9 mouse cellular contexts compared by ENCODE assay signal in genomic region chr8:83389316-83390005, GRCm38 (mm10). TPM values are rescaled to one million over a fixed set of nuclear protein-coding genes. Genes with fewer than 3 reads are reported as not detected.
A peak's percentile ranks its signal among the peaks of the same experiment; 100 is the strongest.
DNase-seq lines count a peak whose midpoint lies in the region; ATAC-seq and TF ChIP-seq lines count a peak whose summit lies in the region.
"Had no signal": no experiment of that assay in that cellular context is flagged by ENCODE, and none has a peak within 500 bp of the region (broad histone marks: within the 10 kb centered on the region; RNA-seq: fewer than 3 reads in every experiment).

Clgn (plus strand) TSS chr8:83389867.

- no peaks in the 10 kb centered on the region for H3K36me3 ChIP-seq in CH12.LX (replicated peaks in 1 of 2; ENCODE audit: control insufficient read depth in 1 of 2, insufficient read depth in 1 of 2, low read length in 1 of 2)
- H3K36me3 ChIP-seq in embryonic facial prominence, embryonic 11.5 days (replicated peaks; ENCODE audit: control insufficient read depth, insufficient read depth, low read depth, low read length), result no peaks in the 10 kb centered on the region
- no peaks in the 10 kb centered on the region for H3K36me3 ChIP-seq in liver, embryonic 16.5 days (ENCODE audit: control insufficient read depth, insufficient read depth)

- no peak within 1 kb of the TSS for H3K27ac ChIP-seq in CH12.LX (ENCODE audit: insufficient read depth, low read depth)
- H3K27ac ChIP-seq in embryonic facial prominence, embryonic 11.5 days (replicated peaks; ENCODE audit: low read depth, low read length), result no peak within 1 kb of the TSS
- H3K27ac ChIP-seq in liver, embryonic 16.5 days (ENCODE audit: low read length), result no peak within 1 kb of the TSS
- no peak within 1 kb of the TSS for H3K27ac ChIP-seq in olfactory bulb, adult 2 months (ENCODE audit: insufficient read depth, low read depth, low read length)

- no peak for TF ChIP-seq POLR2A in CH12.LX (IDR thresholded peaks at IDR 0.05; ENCODE audit: low read depth, low read length)
- TF ChIP-seq POLR2A in olfactory bulb, adult 2 months (IDR thresholded peaks at IDR 0.05; ENCODE audit: insufficient read depth, low read depth, low read length), result 0 out of 2 replicates have a peak, but pooled peaks have one; percentile 32

- ATAC-seq in embryonic facial prominence, embryonic 11.5 days (replicated peaks; ENCODE audit: insufficient number of reproducible peaks, low FRiP score, low TSS enrichment, low read depth), result peak; percentile 82
- ATAC-seq in liver, embryonic 16.5 days (ENCODE audit: low read depth), result peak; percentile 43; the same call in 1 of the 2 replicates

- H3K4me1 ChIP-seq in CH12.LX (ENCODE audit: control insufficient read depth in 1 of 2, insufficient read depth in 2 of 2), result peaks cover under 1 to 12% of the 10 kb centered on the region in 2 experiments
- no peaks in the 10 kb centered on the region for H3K4me1 ChIP-seq in embryonic facial prominence, embryonic 11.5 days (ENCODE audit: control insufficient read depth, insufficient read depth, low read length)
- peaks cover 9% of the 10 kb centered on the region for H3K4me1 ChIP-seq in liver, embryonic 16.5 days (ENCODE audit: control insufficient read depth, low read depth, low read length)
- peaks cover 5% of the 10 kb centered on the region for H3K4me1 ChIP-seq in olfactory bulb, adult 2 months (ENCODE audit: control insufficient read depth, insufficient read depth, low read length)

- no peak within 1 kb of the TSS for H3K9ac ChIP-seq in CH12.LX (ENCODE audit: insufficient read depth, low read depth)
- H3K9ac ChIP-seq in embryonic facial prominence, embryonic 11.5 days (replicated peaks; ENCODE audit: low read length), result peak within 1 kb of the TSS; percentile 58
- H3K9ac ChIP-seq in liver, embryonic 16.5 days (ENCODE audit: low read depth, low read length), result no peak within 1 kb of the TSS

- H3K9me3 ChIP-seq in CH12.LX (replicated peaks; ENCODE audit: low read length), result peaks cover 8% of the 10 kb centered on the region
- H3K9me3 ChIP-seq in embryonic facial prominence, embryonic 11.5 days (replicated peaks; ENCODE audit: control insufficient read depth, low read length), result no peaks in the 10 kb centered on the region
- no peaks in the 10 kb centered on the region for H3K9me3 ChIP-seq in liver, embryonic 16.5 days (replicated peaks; ENCODE audit: control insufficient read depth, low read length)

- DNase-seq in CH12.LX (ENCODE audit: extremely low read depth), result peak; percentile 45
- DNase-seq in adrenal gland, postnatal 14 days, result peak; percentile 72
- DNase-seq in embryonic facial prominence, embryonic 11.5 days (ENCODE audit: low spot score), result peak; percentile 86
- DNase-seq in heart, postnatal 10 days, result peak; percentile 37 to 53
- DNase-seq in layer of hippocampus, adult 18-20 months (ENCODE audit: low spot score in 2 of 2), result peak; percentile 77
- peak; percentile 76 for DNase-seq in thymus, postnatal 4 days

- TF ChIP-seq RAD21 in CH12.LX (IDR thresholded peaks at IDR 0.05; ENCODE audit: low read depth, low read length), result no peak

- in situ Hi-C loops in CH12.LX (cut with MboI; ENCODE audit: low pct_ligation_motif_present, low pct_unique_long_range_greater_than_20kb, low sequenced_read_pairs), result no loop called here

- H3K27me3 ChIP-seq in CH12.LX (replicated peaks), result no peaks in the 10 kb centered on the region
- peaks cover 3% of the 10 kb centered on the region; the same call in 1 of the 2 replicates for H3K27me3 ChIP-seq in embryonic facial prominence, embryonic 11.5 days (ENCODE audit: control insufficient read depth, insufficient read depth, low read length)
- peaks cover 32% of the 10 kb centered on the region for H3K27me3 ChIP-seq in liver, embryonic 16.5 days (ENCODE audit: control insufficient read depth, insufficient read depth, low read depth, low read length)

- intact Hi-C loops in heart, postnatal 10 days (cut with DNase I), result no loop called here

- H3K4me2 ChIP-seq in CH12.LX (ENCODE audit: insufficient read depth, low read depth, poor library complexity, severe bottlenecking), result peak within 1 kb of the TSS; percentile 77
- H3K4me2 ChIP-seq in embryonic facial prominence, embryonic 11.5 days (ENCODE audit: low read depth, low read length), result peak within 1 kb of the TSS; percentile 75
- peak within 1 kb of the TSS; percentile 53 for H3K4me2 ChIP-seq in liver, embryonic 16.5 days (ENCODE audit: low read depth, low read length)

- no peaks in the 10 kb centered on the region for H3K79me2 ChIP-seq in CH12.LX (replicated peaks; ENCODE audit: control insufficient read depth, extremely low read depth, insufficient read depth, poor library complexity, severe bottlenecking)

- TF ChIP-seq EP300 in CH12.LX (IDR thresholded peaks at IDR 0.05; ENCODE audit: low read length), result no peak

- WGBS in embryonic facial prominence, embryonic 11.5 days, result 4% methylated on average over 41 of the region's 41 CpGs
- WGBS in liver, embryonic 16.5 days (ENCODE audit: insufficient replicate concordance), result 3% methylated on average over 41 of the region's 41 CpGs
- 4% methylated on average over 41 of the region's 41 CpGs for WGBS in olfactory bulb, adult 2 months

- dilution Hi-C loops in CH12.LX (cut with MboI; ENCODE audit: extremely low pct_ligation_motif_present, extremely low pct_unique_long_range_greater_than_20kb, low sequenced_read_pairs), result no loop called here

- no peak for TF ChIP-seq CTCF in CH12.LX (conservative IDR thresholded peaks at IDR 0.05 in 1 of 2, IDR thresholded peaks at IDR 0.05 in 1 of 2; ENCODE audit: low read depth in 2 of 2, low read length in 2 of 2)
- TF ChIP-seq CTCF in olfactory bulb, adult 2 months (IDR thresholded peaks at IDR 0.05; ENCODE audit: insufficient read depth, low read depth, low read length), result no peak

- peak within 1 kb of the TSS in 2 of 3 experiments; percentile 44 to 48 for H3K4me3 ChIP-seq in CH12.LX (replicated peaks in 1 of 3; ENCODE audit: low read depth in 2 of 3, low read length in 2 of 3, poor library complexity in 1 of 3)
- H3K4me3 ChIP-seq in embryonic facial prominence, embryonic 11.5 days (ENCODE audit: low read depth, low read length), result peak within 1 kb of the TSS; percentile 48
- peak within 1 kb of the TSS; percentile 45 for H3K4me3 ChIP-seq in liver, embryonic 16.5 days (ENCODE audit: low read depth, low read length)
- peak within 1 kb of the TSS; percentile 80 for H3K4me3 ChIP-seq in olfactory bulb, adult 2 months (ENCODE audit: insufficient read depth, low read depth, low read length)
- H3K4me3 ChIP-seq: erythroblast, embryonic 14.5 days had no signal

TF ChIP-seq in CH12.LX, 34 proteins besides CTCF, POLR2A, EP300 and RAD21:
- TF ChIP-seq ZC3H11A (IDR thresholded peaks at IDR 0.05; ENCODE audit: low read depth, low read length) (no peak), JUN (IDR thresholded peaks at IDR 0.05; ENCODE audit: insufficient read depth, low read depth, low read length) (no peak), ZKSCAN1 (IDR thresholded peaks at IDR 0.05; ENCODE audit: borderline replicate concordance, low read depth, low read length) (no peak), MAX (IDR thresholded peaks at IDR 0.05; ENCODE audit: low read length) (no peak), NRF1 (IDR thresholded peaks at IDR 0.05; ENCODE audit: low read depth, low read length) (peak; percentile 87), CHD1 (IDR thresholded peaks at IDR 0.05; ENCODE audit: low read depth, low read length) (no peak)

RNA-seq across cellular contexts. Expression of gene Clgn, which starts in this region (rescaled TPM):
- total RNA-seq in CH12.LX (2012; rRNA removed) (0.59 TPM in 2 replicates), CH12.LX (2014; rRNA removed) (1.2 and 1.3 TPM in 2 replicates)
- 1.4 and 1.5 TPM in 2 replicates for polyA plus RNA-seq in CH12.LX (2012; ENCODE audit: insufficient read length, low read depth)
- 0.15 and 0.94 TPM in 2 replicates for total RNA-seq in adrenal gland, postnatal 14 days (2021)
- 4.6 and 4.7 TPM in 2 replicates for polyA plus RNA-seq in embryonic facial prominence, embryonic 11.5 days (2014; fragmentation: Nextera tagmentation; extraction: Ambion mirVana)
- not detected for total RNA-seq in heart, postnatal 10 days (2021)
- 1 to 10 TPM; 7.9 to 8.1 TPM for total RNA-seq in layer of hippocampus, adult 18-20 months (2021)
- polyA plus RNA-seq in liver, embryonic 16.5 days (2015; fragmentation: Nextera tagmentation; extraction: Ambion mirVana), result 0.20 and 0.30 TPM in 2 replicates
- polyA plus RNA-seq in olfactory bulb, adult 2 months (2012; ENCODE audit: insufficient read depth, insufficient read length, low replicate concordance, missing spikeins), result not detected in 2 replicates
- polyA plus RNA-seq: erythroblast, embryonic 14.5 days had no signal

Comparison
In these comparisons a context has a peak if more than half of its experiments do, and no peak if none do; other contexts are left out.
1. Peak in DNase-seq in adrenal gland, postnatal 14 days; RNA of the gene not detected or under 1 TPM.
2. Peak in DNase-seq in heart, postnatal 10 days; RNA of the gene not detected or under 1 TPM.
3. Peak in ATAC-seq, H3K4me3 ChIP-seq and H3K4me2 ChIP-seq in liver, embryonic 16.5 days; RNA of the gene not detected or under 1 TPM.